Mouse (Mus musculus): ENCODE results near the gene Efhc1.

DNA sequence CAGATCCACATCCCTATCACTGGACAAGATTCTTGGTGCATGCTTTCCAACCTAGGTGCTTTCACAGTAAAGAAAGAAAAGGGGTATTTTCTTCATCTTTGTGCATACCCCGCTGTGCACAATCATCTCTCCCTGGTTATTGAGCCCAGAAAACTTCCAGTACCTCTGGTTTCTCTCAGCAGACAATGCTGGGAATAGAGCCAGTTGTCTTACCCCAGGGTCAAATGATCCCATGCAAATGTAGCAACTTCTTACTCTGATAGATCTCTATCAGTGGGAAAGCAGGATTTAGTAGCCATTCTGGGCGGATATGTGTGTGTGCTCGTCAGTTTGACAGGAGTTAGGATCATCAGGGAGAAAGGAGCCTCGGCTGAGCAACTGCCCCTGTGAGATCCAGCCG lies 35.8 kb upstream of the Efhc1 start:
- no peak for TF ChIP-seq CTCF (IDR thresholded peaks at IDR 0.05; ENCODE audit: insufficient read depth, low read depth, low read length)
- TF ChIP-seq POLR2A (IDR thresholded peaks at IDR 0.05; ENCODE audit: insufficient read depth, low read depth, low read length) = no peak
